Mouse (Mus musculus): ENCODE measurements around the gene Acr. TPM values are rescaled to one million over a fixed set of nuclear protein-coding genes. Genes with fewer than 3 reads are reported as not detected.

Gene Acr
- polyA plus RNA-seq, 1 experiment: 549 TPM

- Histone ChIP-seq H3K4me1 (ENCODE audit: control insufficient read depth, insufficient read depth, low read length) (peaks cover 3% of the 10 kb centered on the region), H3K27me3 (ENCODE audit: control insufficient read depth, insufficient read depth, low read length) (no peaks in the 10 kb centered on the region; the same call in 1 of the 2 replicates), H3K4me3 (ENCODE audit: control insufficient read depth, low read depth, low read length) (no peak overlapping the region), H3K36me3 (ENCODE audit: control insufficient read depth, insufficient read depth, low read length) (no peaks in the 10 kb centered on the region), H3K27ac (ENCODE audit: control insufficient read depth, insufficient read depth, low read depth, low read length) (no peak overlapping the region)
- TF ChIP-seq POLR2A (IDR thresholded peaks at IDR 0.05; ENCODE audit: control insufficient read depth, low read depth, low read length) (no peak), CTCF (IDR thresholded peaks at IDR 0.05; ENCODE audit: control insufficient read depth, insufficient read depth, insufficient replicate concordance, low read depth, low read length) (no peak)
These were observed 42.7 kb upstream of the Acr start for GRCm38 (mm10) chr15:89525464-89525863.

- no peak for TF ChIP-seq POLR2A (IDR thresholded peaks at IDR 0.05; ENCODE audit: control insufficient read depth, low read depth, low read length)
- TF ChIP-seq CTCF (IDR thresholded peaks at IDR 0.05; ENCODE audit: control insufficient read depth, insufficient read depth, insufficient replicate concordance, low read depth, low read length): no peak
- Histone ChIP-seq H3K4me1 (ENCODE audit: control insufficient read depth, insufficient read depth, low read length) (peaks cover 3% of the 10 kb centered on the region), H3K36me3 (ENCODE audit: control insufficient read depth, insufficient read depth, low read length) (no peaks in the 10 kb centered on the region), H3K27me3 (ENCODE audit: control insufficient read depth, insufficient read depth, low read length) (no peaks in the 10 kb centered on the region; the same call in 1 of the 2 replicates), H3K27ac (ENCODE audit: control insufficient read depth, insufficient read depth, low read depth, low read length) (no peak overlapping the region), H3K4me3 (ENCODE audit: control insufficient read depth, low read depth, low read length) (no peak overlapping the region)
These were observed 42.2 kb upstream of the Acr start for GRCm38 (mm10) chr15:89525896-89526295.

- H3K27me3 ChIP-seq (ENCODE audit: control insufficient read depth, insufficient read depth, low read length): no peaks in the 10 kb centered on the region; the same call in 1 of the 2 replicates
- H3K27ac ChIP-seq (ENCODE audit: control insufficient read depth, insufficient read depth, low read depth, low read length): no peak overlapping the region
- TF ChIP-seq POLR2A (IDR thresholded peaks at IDR 0.05; ENCODE audit: control insufficient read depth, low read depth, low read length) (no peak), CTCF (IDR thresholded peaks at IDR 0.05; ENCODE audit: control insufficient read depth, insufficient read depth, insufficient replicate concordance, low read depth, low read length) (no peak)
- H3K4me1 ChIP-seq (ENCODE audit: control insufficient read depth, insufficient read depth, low read length): peaks cover 3% of the 10 kb centered on the region
- H3K4me3 ChIP-seq (ENCODE audit: control insufficient read depth, low read depth, low read length): no peak overlapping the region
- no peaks in the 10 kb centered on the region for H3K36me3 ChIP-seq (ENCODE audit: control insufficient read depth, insufficient read depth, low read length)
These were observed 41.3 kb upstream of the Acr start for GRCm38 (mm10) chr15:89526776-89527325.

GRCm38 (mm10) chr15:89527466-89527865 is 40.7 kb upstream of the Acr start:
- no peaks in the 10 kb centered on the region for H3K36me3 ChIP-seq (ENCODE audit: control insufficient read depth, insufficient read depth, low read length)
- H3K4me3 ChIP-seq (ENCODE audit: control insufficient read depth, low read depth, low read length): no peak overlapping the region
- no peak for TF ChIP-seq CTCF (IDR thresholded peaks at IDR 0.05; ENCODE audit: control insufficient read depth, insufficient read depth, insufficient replicate concordance, low read depth, low read length)
- TF ChIP-seq POLR2A (IDR thresholded peaks at IDR 0.05; ENCODE audit: control insufficient read depth, low read depth, low read length): no peak
- H3K4me1 ChIP-seq (ENCODE audit: control insufficient read depth, insufficient read depth, low read length): peaks cover 3% of the 10 kb centered on the region
- H3K27me3 ChIP-seq (ENCODE audit: control insufficient read depth, insufficient read depth, low read length): no peaks in the 10 kb centered on the region; the same call in 1 of the 2 replicates
- no peak overlapping the region for H3K27ac ChIP-seq (ENCODE audit: control insufficient read depth, insufficient read depth, low read depth, low read length)

GRCm38 (mm10) chr15:89528201-89528850 is 39.8 kb upstream of the Acr start:
- no peak for TF ChIP-seq CTCF (IDR thresholded peaks at IDR 0.05; ENCODE audit: control insufficient read depth, insufficient read depth, insufficient replicate concordance, low read depth, low read length)
- no peak for TF ChIP-seq POLR2A (IDR thresholded peaks at IDR 0.05; ENCODE audit: control insufficient read depth, low read depth, low read length)
- Histone ChIP-seq H3K4me3 (ENCODE audit: control insufficient read depth, low read depth, low read length) (no peak overlapping the region), H3K36me3 (ENCODE audit: control insufficient read depth, insufficient read depth, low read length) (no peaks in the 10 kb centered on the region), H3K27ac (ENCODE audit: control insufficient read depth, insufficient read depth, low read depth, low read length) (no peak overlapping the region), H3K4me1 (ENCODE audit: control insufficient read depth, insufficient read depth, low read length) (peaks cover 8% of the 10 kb centered on the region), H3K27me3 (ENCODE audit: control insufficient read depth, insufficient read depth, low read length) (no peaks in the 10 kb centered on the region; the same call in 1 of the 2 replicates)

GRCm38 (mm10) chr15:89528923-89529322 is 39.2 kb upstream of the Acr start:
- no peak overlapping the region for H3K4me3 ChIP-seq (ENCODE audit: control insufficient read depth, low read depth, low read length)
- peaks cover 8% of the 10 kb centered on the region for H3K4me1 ChIP-seq (ENCODE audit: control insufficient read depth, insufficient read depth, low read length)
- no peaks in the 10 kb centered on the region; the same call in 1 of the 2 replicates for H3K27me3 ChIP-seq (ENCODE audit: control insufficient read depth, insufficient read depth, low read length)
- H3K36me3 ChIP-seq (ENCODE audit: control insufficient read depth, insufficient read depth, low read length): no peaks in the 10 kb centered on the region
- no peak overlapping the region for H3K27ac ChIP-seq (ENCODE audit: control insufficient read depth, insufficient read depth, low read depth, low read length)
- TF ChIP-seq POLR2A (IDR thresholded peaks at IDR 0.05; ENCODE audit: control insufficient read depth, low read depth, low read length) (no peak), CTCF (IDR thresholded peaks at IDR 0.05; ENCODE audit: control insufficient read depth, insufficient read depth, insufficient replicate concordance, low read depth, low read length) (no peak)

- Histone ChIP-seq H3K36me3 (ENCODE audit: control insufficient read depth, insufficient read depth, low read length) (no peaks in the 10 kb centered on the region), H3K4me1 (ENCODE audit: control insufficient read depth, insufficient read depth, low read length) (peaks cover 5% of the 10 kb centered on the region), H3K27me3 (ENCODE audit: control insufficient read depth, insufficient read depth, low read length) (no peaks in the 10 kb centered on the region), H3K4me3 (ENCODE audit: control insufficient read depth, low read depth, low read length) (no peak overlapping the region), H3K27ac (ENCODE audit: control insufficient read depth, insufficient read depth, low read depth, low read length) (no peak overlapping the region)
- TF ChIP-seq POLR2A (IDR thresholded peaks at IDR 0.05; ENCODE audit: control insufficient read depth, low read depth, low read length) (no peak), CTCF (IDR thresholded peaks at IDR 0.05; ENCODE audit: control insufficient read depth, insufficient read depth, insufficient replicate concordance, low read depth, low read length) (peak; percentile 71; the same call in 1 of the 2 replicates)
These were observed 37.8 kb upstream of the Acr start for GRCm38 (mm10) chr15:89530336-89530735.

Data from testis, adult 2 months (tissue).